Mouse (Mus musculus) E14TG2a.4 (cell line): ENCODE measurements around the gene Zcwpw1.

Experiments used
- CTCF ChIP-seq: conservative IDR thresholded peaks from 2 replicates; pipeline ENCODE4 v1.5.1; 2014; ENCODE audit warnings: low read length
- NANOG ChIP-seq: IDR thresholded peaks from 2 replicates; pipeline ENCODE4 v1.6.1; 2014; ENCODE audit warnings: borderline replicate concordance, low read length, mixed read lengths

DNA sequence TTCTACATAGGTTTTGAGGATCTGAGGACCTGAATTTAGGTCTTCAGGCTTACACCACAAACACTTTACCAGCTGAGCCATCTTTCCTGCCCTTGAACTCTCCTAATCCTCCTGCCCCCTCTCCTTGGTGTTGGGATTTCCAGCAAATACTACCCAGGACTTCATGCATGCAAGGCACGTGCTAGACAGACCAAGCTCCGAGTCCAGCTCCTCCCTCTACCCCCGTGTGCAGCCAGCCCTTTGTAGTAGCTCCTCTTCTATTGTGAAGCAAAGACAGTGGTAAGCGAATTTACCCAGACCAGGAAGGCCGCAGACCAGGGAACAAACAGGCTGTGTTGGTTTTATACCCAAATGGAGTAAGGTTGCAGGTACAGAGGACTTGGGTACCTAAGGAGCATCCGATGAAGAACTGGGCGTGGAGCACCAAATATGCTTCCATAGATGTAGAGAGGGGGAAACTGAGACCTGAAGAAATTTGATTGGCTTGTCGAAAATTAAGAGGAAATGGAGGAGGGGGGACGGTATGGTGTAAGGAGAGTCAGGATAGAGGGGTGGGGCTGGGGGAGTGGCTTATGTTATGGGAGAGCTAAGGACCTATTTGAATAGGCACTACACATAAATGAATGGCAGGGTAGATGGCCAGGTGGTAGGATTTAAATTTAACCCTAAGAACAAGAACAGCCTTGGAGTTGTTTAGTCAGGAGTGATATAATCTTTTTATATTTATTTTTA, 22.8 kb upstream of the Zcwpw1 start:
- no peak for TF ChIP-seq CTCF
- no peak for TF ChIP-seq NANOG
